Mouse (Mus musculus) large intestine, adult 2 months (tissue): ENCODE results near the gene Cd274. TPM values are rescaled to one million over a fixed set of nuclear protein-coding genes. Genes with fewer than 3 reads are reported as not detected.
A peak's percentile ranks its signal among the peaks of the same experiment; 100 is the strongest.

Source experiments
- DNase-seq: peaks from one replicate; pipeline ENCODE4 v3.0.0-alpha.2; 2012; ENCODE audit warnings: low read depth, low spot score
- WGBS: fragments of 180-500 bp; shearing (Covaris S2); methylation state at CpG from one replicate; pipeline ENCODE4 v1.1.7; 2018; 5-methylcytosine and 5-hydroxymethylcytosine counted together
- polyA plus RNA-seq: library from polyadenylated mRNA; depleted of rRNA; stranded (reverse); fragments of >200 nt; gene quantifications from 2 replicates; pipeline ENCODE4 v1.2.3, GENCODE M21; 2012; rRNA removed

Gene Cd274
- 4.6 and 7.1 TPM in 2 replicates for polyA plus RNA-seq

DNA sequence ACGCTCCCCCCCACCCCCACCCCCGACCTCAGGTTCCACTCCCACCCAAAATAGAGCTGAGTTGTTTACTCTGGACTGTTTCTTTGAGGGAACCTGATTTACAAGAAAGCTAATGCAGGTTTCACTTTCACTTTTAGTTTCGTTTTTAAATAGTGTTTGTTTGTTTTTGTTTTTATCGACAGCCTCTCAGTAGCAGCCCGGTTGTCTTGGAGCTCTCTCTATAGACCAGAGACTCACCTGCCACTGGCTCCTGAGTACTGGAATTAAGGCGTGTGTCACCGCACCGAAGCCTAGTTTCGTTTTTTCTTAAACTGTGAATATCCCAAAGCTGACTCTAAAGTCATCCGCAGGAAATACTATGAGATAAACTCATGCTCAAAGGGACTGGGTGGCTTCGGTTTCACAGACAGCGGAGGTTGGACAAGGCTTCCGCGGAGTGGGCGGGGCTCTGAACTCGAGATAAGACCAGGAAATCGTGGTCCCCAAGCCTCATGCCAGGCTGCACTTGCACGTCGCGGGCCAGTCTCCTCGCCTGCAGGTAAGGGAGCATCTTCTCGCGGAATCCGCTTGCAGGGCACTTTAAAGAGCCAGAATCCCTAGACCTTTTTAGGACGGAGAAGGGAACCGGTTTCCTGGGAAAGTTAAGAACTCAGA lies at the start of gene Cd274, which contains the start of gene Plgrkt:
TSS of gene Cd274 (plus strand) at position 487 of the 654 bp plus-strand sequence.
TSS of gene Plgrkt (minus strand) at position 422 of the 654 bp plus-strand sequence.
- 1% methylated on average over 26 of the region's 26 CpGs for WGBS
- peak; percentile 80 for DNase-seq

GRCm38 (mm10) chr19:29323416-29324049 lies 43.7 kb upstream of the Cd274 start:
- WGBS: 50% methylated on average over 8 of the region's 8 CpGs
- DNase-seq: peak; percentile 14

GRCm38 (mm10) chr19:29325053-29325851 lies 42.0 kb upstream of the Cd274 start, which contains the start of gene Insl6:
Gene Insl6, minus strand, starts transcription at chr19:29325356.
- WGBS: 2% methylated on average over 31 of the region's 31 CpGs
- peak; percentile 38 for DNase-seq

- WGBS: 52% methylated on average over 9 of the region's 9 CpGs
Measured at GRCm38 (mm10) chr19:29325852-29326180, 41.4 kb upstream of the Cd274 start.

GRCm38 (mm10) chr19:29326396-29326795 lies 40.9 kb upstream of the Cd274 start:
- no peak for DNase-seq
- WGBS: 89% methylated on average over 4 of the region's 4 CpGs

More at GRCm38 (mm10) chr19:29325852-29326180, 41.4 kb upstream of the Cd274 start:
- no peak for DNase-seq

- 83% methylated on average over 13 of the region's 13 CpGs for WGBS
- DNase-seq: no peak
Measured at GRCm38 (mm10) chr19:29326822-29327552, 40.3 kb upstream of the Cd274 start.

DNA sequence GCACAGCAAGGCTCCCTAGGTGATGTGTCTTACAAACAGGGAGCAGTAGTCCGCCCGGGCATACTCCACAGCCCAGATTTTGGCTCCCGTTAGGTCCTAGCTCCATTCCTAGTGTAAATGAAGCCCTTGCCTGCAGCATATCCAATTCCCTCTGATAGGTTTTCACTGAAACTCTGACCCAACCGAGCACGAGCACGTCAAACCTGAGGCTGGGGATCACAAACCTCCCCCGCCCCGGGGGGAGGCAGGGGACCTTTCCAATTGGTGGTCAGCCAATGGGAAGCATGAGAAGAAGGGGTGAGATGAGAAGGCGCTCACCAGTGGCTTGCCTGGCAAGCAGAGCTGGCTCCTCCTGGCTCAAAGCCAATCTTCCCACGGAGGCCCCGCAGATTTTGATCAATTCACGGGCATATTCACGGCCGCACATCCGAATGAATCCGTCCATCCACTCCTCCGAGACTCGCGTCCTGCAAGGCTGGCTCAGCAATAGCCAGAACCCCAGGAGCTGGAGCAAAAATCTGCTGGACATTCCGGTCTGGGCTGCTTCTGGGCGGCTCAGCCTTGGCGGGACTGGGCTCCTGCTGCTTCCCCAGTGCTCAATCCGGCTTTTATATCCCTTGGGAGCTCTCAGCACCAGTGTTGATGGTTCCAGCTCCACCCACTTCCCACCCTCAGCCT lies 33.0 kb upstream of the Cd274 start, which contains the start of gene Rln1:
TSS of gene Rln1 (minus strand) at position 603 of the 678 bp plus-strand sequence.
- DNase-seq: no peak
- 5% methylated on average over 23 of the region's 23 CpGs for WGBS

DNA sequence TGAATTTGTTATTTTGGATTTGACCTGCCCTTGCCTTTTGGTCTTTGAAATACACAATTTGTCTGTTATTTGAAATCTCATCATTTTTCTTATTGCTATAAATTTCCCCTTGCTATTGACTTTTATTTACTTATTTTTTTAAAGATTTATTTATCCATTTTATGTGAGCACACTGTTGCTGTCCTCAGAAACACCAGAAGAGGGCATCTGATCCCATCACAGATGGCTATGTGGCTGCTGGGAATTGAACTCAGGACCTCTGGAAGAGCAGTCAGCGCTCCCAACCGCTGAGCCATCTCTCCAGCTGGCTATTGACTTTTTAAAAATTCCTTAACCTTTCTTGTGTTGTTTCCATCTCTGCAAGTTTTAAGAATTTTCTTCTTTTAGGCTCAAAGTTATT lies 30.6 kb upstream of the Cd274 start:
- no peak for DNase-seq
- WGBS: 89% methylated on average over 2 of the region's 2 CpGs

DNA sequence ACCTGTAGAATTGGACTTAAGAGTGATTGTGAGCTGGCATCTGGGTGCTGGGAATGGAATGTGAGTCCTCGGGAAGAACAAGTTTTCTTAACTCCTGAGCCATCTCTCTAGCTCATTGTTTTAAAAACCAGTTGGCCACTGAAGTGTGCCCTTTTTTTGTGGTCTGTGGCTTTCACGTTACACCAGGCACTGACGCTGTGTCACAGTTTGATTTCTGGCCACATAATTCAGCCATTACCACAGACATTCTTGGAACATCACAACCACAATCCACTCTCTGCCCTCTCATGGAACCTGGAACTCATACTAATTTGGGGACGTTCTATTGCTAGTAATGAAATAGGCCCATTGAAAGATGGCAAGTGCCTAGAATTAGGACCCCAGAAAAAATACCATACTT lies 26.2 kb upstream of the Cd274 start:
- no peak for DNase-seq
- 77% methylated on average over 4 of the region's 4 CpGs for WGBS

DNA sequence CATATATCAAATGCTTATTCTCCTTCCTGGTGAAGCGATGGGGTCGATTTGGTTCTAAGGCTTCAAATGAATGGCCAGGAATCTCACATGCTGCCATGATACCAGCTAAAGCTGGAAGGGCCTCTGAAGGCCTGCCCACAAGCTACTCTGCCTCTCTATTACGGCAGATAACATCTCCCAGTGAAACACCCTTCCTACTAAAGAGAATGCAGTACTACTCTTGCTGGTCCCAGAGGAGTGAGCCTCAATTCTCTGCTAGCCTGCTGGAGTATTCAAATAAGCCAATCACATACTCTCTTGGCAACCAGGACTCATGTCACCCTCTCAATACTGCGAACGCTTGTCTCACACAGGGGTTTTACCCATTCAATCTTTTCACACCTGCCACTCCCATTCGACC lies 25.0 kb upstream of the Cd274 start:
- 87% methylated on average over 6 of the region's 6 CpGs for WGBS
- DNase-seq: no peak

GRCm38 (mm10) chr19:29344868-29345267 lies 22.4 kb upstream of the Cd274 start:
- DNase-seq: no peak

GRCm38 (mm10) chr19:29345636-29346035 lies 21.6 kb upstream of the Cd274 start:
- 80% methylated on average over 6 of the region's 6 CpGs for WGBS
- no peak for DNase-seq

GRCm38 (mm10) chr19:29350991-29351390 lies 16.3 kb upstream of the Cd274 start:
- DNase-seq: no peak
- 68% methylated on average over 5 of the region's 5 CpGs for WGBS

- no peak for DNase-seq
Measured at GRCm38 (mm10) chr19:29354895-29355877, 12.1 kb upstream of the Cd274 start.

GRCm38 (mm10) chr19:29356281-29356680 lies 11.0 kb upstream of the Cd274 start:
- WGBS: 90% methylated on average over 11 of the region's 11 CpGs
- DNase-seq: no peak

More at GRCm38 (mm10) chr19:29354895-29355877, 12.1 kb upstream of the Cd274 start:
- 5% methylated on average over 20 of the region's 20 CpGs for WGBS

DNA sequence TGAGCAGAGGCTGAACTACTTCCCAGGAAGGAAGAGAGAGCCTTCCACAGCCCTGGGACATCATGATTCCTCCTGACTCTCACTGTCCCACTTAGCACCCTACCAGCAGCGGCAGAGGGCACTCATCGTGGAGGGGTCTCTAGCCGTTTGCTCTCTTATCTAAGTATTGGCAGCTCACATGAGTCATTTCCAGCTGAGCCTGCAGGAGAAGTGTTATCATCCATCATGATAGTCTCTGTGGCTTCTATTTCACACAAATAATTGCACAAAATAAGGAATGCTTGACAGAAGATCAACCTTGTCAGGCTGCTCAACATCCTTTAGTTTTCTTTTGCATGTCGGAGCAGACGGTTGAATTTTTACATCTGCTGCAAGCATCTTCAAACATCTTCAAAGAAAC lies 7.0 kb upstream of the Cd274 start:
- WGBS: 50% methylated on average over 5 of the region's 5 CpGs
- no peak for DNase-seq

DNA sequence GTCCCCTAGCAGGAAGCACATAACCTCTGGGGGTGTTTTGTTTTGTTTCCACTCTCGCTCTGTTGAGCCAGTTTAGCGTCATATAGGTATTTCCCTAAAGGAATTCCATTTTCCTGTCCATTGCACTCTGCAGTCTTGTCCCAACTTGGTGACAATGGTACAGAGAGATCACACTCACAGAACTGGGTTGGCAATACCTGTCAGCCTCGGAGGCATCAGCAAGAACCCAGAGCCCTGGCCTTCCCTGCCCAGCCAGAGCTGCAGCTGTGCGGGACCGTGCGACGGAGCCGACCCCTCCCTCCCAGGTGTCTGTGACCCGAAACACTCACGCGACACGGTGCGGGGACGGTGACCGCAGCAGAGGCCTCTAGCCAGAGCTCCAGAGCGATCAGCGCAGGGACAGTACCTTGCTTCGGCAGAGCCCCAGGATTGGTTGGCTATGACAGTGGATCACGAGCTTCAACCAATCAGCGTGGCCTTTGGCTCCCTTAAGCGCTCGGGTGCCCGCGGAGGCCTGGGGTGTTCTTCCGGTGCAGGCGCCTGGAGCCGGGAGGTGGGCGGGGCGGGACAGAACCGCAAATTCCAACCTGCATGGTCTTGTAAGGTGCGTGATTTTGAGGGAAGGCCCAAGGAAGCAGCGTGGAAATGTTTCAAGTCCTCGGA lies 5.7 kb upstream of the Cd274 start:
- 1% methylated on average over 33 of the region's 33 CpGs for WGBS
- DNase-seq: peak; percentile 89
